Mouse (Mus musculus): ENCODE data around the gene Abhd16b. TPM values are rescaled to one million over a fixed set of nuclear protein-coding genes. Genes with fewer than 3 reads are reported as not detected.

The Abhd16b gene
- polyA plus RNA-seq, 1 experiment from 2014 or later = not detected

- Histone ChIP-seq H3K27me3 (no peaks in the 10 kb centered on the region), H3K9ac (no peak overlapping the region), H3K36me3 (replicated peaks) (peaks cover 14% of the 10 kb centered on the region), H3K9me3 (replicated peaks) (no peaks in the 10 kb centered on the region), H3K4me3 (replicated peaks) (no peak overlapping the region), H3K27ac (replicated peaks) (no peak overlapping the region), H3K4me2 (no peak overlapping the region), H3K4me1 (replicated peaks) (peaks cover 29% of the 10 kb centered on the region)
- 72% methylated on average over 6 of the region's 6 CpGs for WGBS (ENCODE audit: insufficient replicate concordance)
- no peak for ATAC-seq (ENCODE audit: insufficient read depth)
Observed at GRCm38 (mm10) chr2:181541761-181542380, 48.9 kb downstream of the Abhd16b start.

Other genes starting within 250 kb of the Abhd16b start
- 9.6 and 10.8 TPM in 2 replicates for gene Gmeb2, start 205.2 kb upstream of the Abhd16b start, polyA plus RNA-seq (2015; fragmentation: Nextera tagmentation; extraction: Ambion mirVana)
- 0.30 and 0.39 TPM in 2 replicates for gene Stmn3, start 178.7 kb upstream of the Abhd16b start, polyA plus RNA-seq (2015; fragmentation: Nextera tagmentation; extraction: Ambion mirVana)
- 22.9 and 24.7 TPM in 2 replicates for gene Rtel1, start 173.5 kb upstream of the Abhd16b start, polyA plus RNA-seq (2015; fragmentation: Nextera tagmentation; extraction: Ambion mirVana)
- gene Zgpat, start 128.3 kb upstream of the Abhd16b start, polyA plus RNA-seq (2015; fragmentation: Nextera tagmentation; extraction: Ambion mirVana) = 12.0 and 12.1 TPM in 2 replicates
- gene Arfrp1, start 127.8 kb upstream of the Abhd16b start, polyA plus RNA-seq (2015; fragmentation: Nextera tagmentation; extraction: Ambion mirVana) = 21.1 and 23.2 TPM in 2 replicates
- gene Lime1, start 113.1 kb upstream of the Abhd16b start, polyA plus RNA-seq (2015; fragmentation: Nextera tagmentation; extraction: Ambion mirVana) = 6.2 and 7.4 TPM in 2 replicates
- gene Zbtb46, start 33.8 kb upstream of the Abhd16b start, polyA plus RNA-seq (2015; fragmentation: Nextera tagmentation; extraction: Ambion mirVana) = 7.9 and 8.7 TPM in 2 replicates
- gene Tpd52l2, start 3.9 kb downstream of the Abhd16b start, polyA plus RNA-seq (2015; fragmentation: Nextera tagmentation; extraction: Ambion mirVana) = 67.3 and 68.4 TPM in 2 replicates
- gene Dnajc5, start 27.3 kb downstream of the Abhd16b start, polyA plus RNA-seq (2015; fragmentation: Nextera tagmentation; extraction: Ambion mirVana) = 27.7 and 29.8 TPM in 2 replicates
- 20.4 and 27.5 TPM in 2 replicates for gene Uckl1, start 91.7 kb downstream of the Abhd16b start, polyA plus RNA-seq (2015; fragmentation: Nextera tagmentation; extraction: Ambion mirVana)
- 23.8 and 25.9 TPM in 2 replicates for gene Prpf6, start 98.7 kb downstream of the Abhd16b start, polyA plus RNA-seq (2015; fragmentation: Nextera tagmentation; extraction: Ambion mirVana)
- 9.3 and 9.6 TPM in 2 replicates for gene Zfp512b, start 99.6 kb downstream of the Abhd16b start, polyA plus RNA-seq (2015; fragmentation: Nextera tagmentation; extraction: Ambion mirVana)
- gene Samd10, start 106.0 kb downstream of the Abhd16b start, polyA plus RNA-seq (2015; fragmentation: Nextera tagmentation; extraction: Ambion mirVana) = 2.2 and 2.6 TPM in 2 replicates
- not detected in 2 replicates for gene Gm29797, start 163.8 kb downstream of the Abhd16b start, polyA plus RNA-seq (2015; fragmentation: Nextera tagmentation; extraction: Ambion mirVana)
- gene Sox18, start 178.4 kb downstream of the Abhd16b start, polyA plus RNA-seq (2015; fragmentation: Nextera tagmentation; extraction: Ambion mirVana) = 6.7 and 8.0 TPM in 2 replicates
- 1.3 and 2.7 TPM in 2 replicates for gene Tcea2, start 187.1 kb downstream of the Abhd16b start, polyA plus RNA-seq (2015; fragmentation: Nextera tagmentation; extraction: Ambion mirVana)
- 22.3 and 22.4 TPM in 2 replicates for gene Rgs19, start 200.8 kb downstream of the Abhd16b start, polyA plus RNA-seq (2015; fragmentation: Nextera tagmentation; extraction: Ambion mirVana)
- gene Lkaaear1, start 205.2 kb downstream of the Abhd16b start, polyA plus RNA-seq (2015; fragmentation: Nextera tagmentation; extraction: Ambion mirVana) = not detected in 2 replicates
- 0.07 and 0.23 TPM in 2 replicates for gene Oprl1, start 221.8 kb downstream of the Abhd16b start, polyA plus RNA-seq (2015; fragmentation: Nextera tagmentation; extraction: Ambion mirVana)